Mouse (Mus musculus) T-helper 1 cell (primary cell): ENCODE data around the gene Josd2.

Source experiments
- in situ Hi-C: fragments of 300-600 bp; cut with MboI, MseI; formaldehyde crosslinking; loops from one replicate; pipeline ENCODE4 v1.15.1; 2025; ENCODE audit warnings: high pct_unique_total_duplicates

Josd2 gene

GRCm38 (mm10) chr7:44467811-44468411 is at the start of gene Josd2:
Josd2 (plus strand) TSS chr7:44467980.
- in situ Hi-C loops: loop anchor here (5.0 kb wide), 1 partner anchor 66 kb away; no protein-coding TSS in a partner anchor

GRCm38 (mm10) chr7:44427666-44428065 is 40.1 kb upstream of the Josd2 start:
- in situ Hi-C loops: no loop called here

GRCm38 (mm10) chr7:44428171-44428950 is 39.4 kb upstream of the Josd2 start:
- in situ Hi-C loops: no loop called here

GRCm38 (mm10) chr7:44428968-44429521 is 38.7 kb upstream of the Josd2 start, which contains the start of gene Lrrc4b:
Lrrc4b (plus strand) TSS chr7:44429018.
- in situ Hi-C loops: no loop called here

GRCm38 (mm10) chr7:44429534-44430488 is 38.0 kb upstream of the Josd2 start:
- in situ Hi-C loops: no loop called here

- in situ Hi-C loops: no loop called here
These were observed 35.2 kb upstream of the Josd2 start for GRCm38 (mm10) chr7:44432550-44432949.

GRCm38 (mm10) chr7:44433371-44433770 is 34.4 kb upstream of the Josd2 start:
- in situ Hi-C loops: no loop called here

- in situ Hi-C loops: no loop called here
These were observed 33.7 kb upstream of the Josd2 start for GRCm38 (mm10) chr7:44434089-44434488.

- in situ Hi-C loops: no loop called here
These were observed 32.0 kb upstream of the Josd2 start for GRCm38 (mm10) chr7:44435796-44436195.

- in situ Hi-C loops: no loop called here
These were observed 31.5 kb upstream of the Josd2 start for GRCm38 (mm10) chr7:44436267-44436666.

- in situ Hi-C loops: no loop called here
These were observed 30.6 kb upstream of the Josd2 start for GRCm38 (mm10) chr7:44437188-44437587.

- in situ Hi-C loops: no loop called here
These were observed 29.8 kb upstream of the Josd2 start for GRCm38 (mm10) chr7:44437933-44438332.

GRCm38 (mm10) chr7:44439696-44440095 is 28.1 kb upstream of the Josd2 start:
- in situ Hi-C loops: no loop called here

GRCm38 (mm10) chr7:44440479-44440878 is 27.3 kb upstream of the Josd2 start:
- in situ Hi-C loops: no loop called here

- in situ Hi-C loops: no loop called here
These were observed 26.6 kb upstream of the Josd2 start for GRCm38 (mm10) chr7:44441180-44441579.

GRCm38 (mm10) chr7:44441648-44442109 is 26.1 kb upstream of the Josd2 start:
- in situ Hi-C loops: no loop called here

GRCm38 (mm10) chr7:44442407-44442821 is 25.4 kb upstream of the Josd2 start:
- in situ Hi-C loops: no loop called here

GRCm38 (mm10) chr7:44443268-44444173 is 24.3 kb upstream of the Josd2 start:
- in situ Hi-C loops: no loop called here

- in situ Hi-C loops: no loop called here
These were observed 22.8 kb upstream of the Josd2 start for GRCm38 (mm10) chr7:44444886-44445527.

GRCm38 (mm10) chr7:44445528-44445923 is 22.3 kb upstream of the Josd2 start:
- in situ Hi-C loops: no loop called here
